Mouse (Mus musculus): ENCODE results near the gene Cdk8. TPM values are rescaled to one million over a fixed set of nuclear protein-coding genes. Genes with fewer than 3 reads are reported as not detected.

Cdk8 gene
- polyA plus RNA-seq, 1 experiment, result 34.5 TPM

DNA sequence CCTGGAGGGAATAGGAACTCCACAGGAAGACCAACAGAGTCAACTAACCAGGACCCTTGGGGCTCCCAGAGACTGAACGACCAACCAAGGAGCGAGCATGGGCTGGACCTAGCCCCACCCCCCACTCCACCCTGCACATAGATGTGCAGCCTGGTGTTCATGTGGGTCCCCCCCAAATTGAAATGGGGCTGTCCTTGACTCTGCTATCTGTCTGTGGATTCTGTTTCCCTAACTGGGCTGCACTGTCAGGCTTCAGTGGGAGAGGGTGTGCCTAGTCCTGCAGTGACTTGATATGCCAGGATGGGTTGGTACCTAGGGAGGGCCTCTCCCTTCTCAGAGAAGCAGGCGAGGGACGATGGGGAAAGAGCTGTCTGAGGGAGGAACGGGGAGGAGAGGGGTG, 85.3 kb downstream of the Cdk8 start:
- Histone ChIP-seq H3K4me3 (ENCODE audit: insufficient read depth, low read depth, low read length) (no peak overlapping the region), H3K27ac (ENCODE audit: insufficient read depth, low read depth, low read length) (no peak overlapping the region), H3K4me1 (ENCODE audit: control insufficient read depth, insufficient read depth, low read length) (no peaks in the 10 kb centered on the region; the same call in 1 of the 2 replicates), H3K27me3 (replicated peaks; ENCODE audit: control insufficient read depth, insufficient read depth, low read length) (no peaks in the 10 kb centered on the region), H3K36me3 (ENCODE audit: control insufficient read depth, insufficient read depth, low read length) (no peaks in the 10 kb centered on the region)
- TF ChIP-seq CTCF (conservative IDR thresholded peaks at IDR 0.05; ENCODE audit: insufficient read depth, insufficient read length, low read depth, low read length), result no peak
- TF ChIP-seq POLR2A (IDR thresholded peaks at IDR 0.05; ENCODE audit: low read depth, low read length), result no peak
- DNase-seq, result no peak
- WGBS, result 87% methylated on average over 5 of the region's 5 CpGs

DNA sequence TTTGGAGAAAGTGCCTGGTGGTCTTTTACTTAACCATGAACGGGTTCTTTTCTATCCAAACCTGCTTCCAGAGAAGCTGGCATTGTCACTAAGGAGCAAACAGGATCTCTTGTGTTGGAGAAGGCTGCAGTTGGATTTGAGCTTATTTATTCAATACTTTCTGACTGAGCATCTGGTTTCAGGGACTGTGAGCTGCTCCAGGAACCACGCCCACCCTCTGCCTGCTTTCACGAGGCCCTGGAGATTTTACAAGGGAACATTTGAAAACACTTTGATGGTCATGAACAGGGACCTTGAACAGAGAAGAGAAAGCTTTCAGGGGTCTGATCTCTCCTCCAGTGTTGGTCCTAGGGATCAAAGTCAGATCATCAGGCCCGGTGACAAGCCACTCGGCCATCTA, 87.0 kb downstream of the Cdk8 start:
- no peaks in the 10 kb centered on the region for H3K27me3 ChIP-seq (replicated peaks; ENCODE audit: control insufficient read depth, insufficient read depth, low read length)
- H3K4me3 ChIP-seq (ENCODE audit: insufficient read depth, low read depth, low read length), result no peak overlapping the region
- TF ChIP-seq POLR2A (IDR thresholded peaks at IDR 0.05; ENCODE audit: low read depth, low read length) (no peak), CTCF (conservative IDR thresholded peaks at IDR 0.05; ENCODE audit: insufficient read depth, insufficient read length, low read depth, low read length) (no peak)
- H3K36me3 ChIP-seq (ENCODE audit: control insufficient read depth, insufficient read depth, low read length), result no peaks in the 10 kb centered on the region
- 61% methylated on average over 5 of the region's 5 CpGs for WGBS
- no peaks in the 10 kb centered on the region; the same call in 1 of the 2 replicates for H3K4me1 ChIP-seq (ENCODE audit: control insufficient read depth, insufficient read depth, low read length)
- DNase-seq, result peak; percentile 17
- peak overlapping the region; percentile 57; the same call in 1 of the 2 replicates for H3K27ac ChIP-seq (ENCODE audit: insufficient read depth, low read depth, low read length)

- Histone ChIP-seq H3K27me3 (replicated peaks; ENCODE audit: control insufficient read depth, insufficient read depth, low read length) (no peaks in the 10 kb centered on the region), H3K4me3 (ENCODE audit: insufficient read depth, low read depth, low read length) (no peak overlapping the region), H3K36me3 (ENCODE audit: control insufficient read depth, insufficient read depth, low read length) (no peaks in the 10 kb centered on the region), H3K4me1 (ENCODE audit: control insufficient read depth, insufficient read depth, low read length) (no peaks in the 10 kb centered on the region; the same call in 1 of the 2 replicates), H3K27ac (ENCODE audit: insufficient read depth, low read depth, low read length) (peak overlapping the region; percentile 57; the same call in 1 of the 2 replicates)
- 68% methylated on average over 8 of the region's 8 CpGs for WGBS
- TF ChIP-seq CTCF (conservative IDR thresholded peaks at IDR 0.05; ENCODE audit: insufficient read depth, insufficient read length, low read depth, low read length) (no peak), POLR2A (IDR thresholded peaks at IDR 0.05; ENCODE audit: low read depth, low read length) (no peak)
- DNase-seq, result peak; percentile 67
Measured at GRCm38 (mm10) chr5:146318461-146318860, 87.4 kb downstream of the Cdk8 start.

DNA sequence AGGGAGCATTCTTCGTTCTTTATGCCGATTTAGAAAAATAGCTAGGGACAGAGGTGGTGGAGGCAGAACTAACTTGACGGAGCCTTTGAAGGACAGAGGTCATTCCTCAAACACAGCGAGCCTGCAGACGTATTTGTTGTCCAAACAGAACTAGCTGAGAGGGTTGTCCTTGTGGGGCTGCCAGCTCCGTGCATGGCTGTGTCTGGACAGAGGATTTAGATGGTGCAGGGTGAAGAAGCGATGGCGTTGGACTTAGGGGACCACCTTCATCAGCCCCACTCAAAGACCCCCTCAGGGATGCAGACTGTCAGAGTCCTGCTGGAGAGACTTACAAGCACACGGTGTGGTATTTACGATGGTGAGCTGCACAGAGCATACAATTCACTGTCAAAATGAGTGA, 97.9 kb downstream of the Cdk8 start:
- H3K4me3 ChIP-seq (ENCODE audit: insufficient read depth, low read depth, low read length), result no peak overlapping the region
- no peaks in the 10 kb centered on the region for H3K36me3 ChIP-seq (ENCODE audit: control insufficient read depth, insufficient read depth, low read length)
- DNase-seq, result no peak
- no peaks in the 10 kb centered on the region for H3K4me1 ChIP-seq (ENCODE audit: control insufficient read depth, insufficient read depth, low read length)
- no peak overlapping the region for H3K27ac ChIP-seq (ENCODE audit: insufficient read depth, low read depth, low read length)
- WGBS, result 48% methylated on average over 10 of the region's 10 CpGs
- H3K27me3 ChIP-seq (replicated peaks; ENCODE audit: control insufficient read depth, insufficient read depth, low read length), result no peaks in the 10 kb centered on the region
- no peak for TF ChIP-seq POLR2A (IDR thresholded peaks at IDR 0.05; ENCODE audit: low read depth, low read length)
- TF ChIP-seq CTCF (conservative IDR thresholded peaks at IDR 0.05; ENCODE audit: insufficient read depth, insufficient read length, low read depth, low read length), result no peak

- no peak overlapping the region for H3K4me3 ChIP-seq (ENCODE audit: insufficient read depth, low read depth, low read length)
- TF ChIP-seq CTCF (conservative IDR thresholded peaks at IDR 0.05; ENCODE audit: insufficient read depth, insufficient read length, low read depth, low read length), result no peak
- TF ChIP-seq POLR2A (IDR thresholded peaks at IDR 0.05; ENCODE audit: low read depth, low read length), result no peak
- 81% methylated on average over 5 of the region's 5 CpGs for WGBS
- H3K4me1 ChIP-seq (ENCODE audit: control insufficient read depth, insufficient read depth, low read length), result no peaks in the 10 kb centered on the region
- H3K27me3 ChIP-seq (replicated peaks; ENCODE audit: control insufficient read depth, insufficient read depth, low read length), result no peaks in the 10 kb centered on the region
- no peak for DNase-seq
- H3K36me3 ChIP-seq (ENCODE audit: control insufficient read depth, insufficient read depth, low read length), result no peaks in the 10 kb centered on the region
- H3K27ac ChIP-seq (ENCODE audit: insufficient read depth, low read depth, low read length), result no peak overlapping the region
Measured at GRCm38 (mm10) chr5:146329541-146329940, 98.5 kb downstream of the Cdk8 start.

GRCm38 (mm10) chr5:146330031-146330764, 99.2 kb downstream of the Cdk8 start:
- DNase-seq, result peak; percentile 62

GRCm38 (mm10) chr5:146330765-146331115, 99.7 kb downstream of the Cdk8 start:
- TF ChIP-seq POLR2A (IDR thresholded peaks at IDR 0.05; ENCODE audit: low read depth, low read length), result no peak
- TF ChIP-seq CTCF (conservative IDR thresholded peaks at IDR 0.05; ENCODE audit: insufficient read depth, insufficient read length, low read depth, low read length), result no peak
- 18% methylated on average over 3 of the region's 3 CpGs for WGBS

More at GRCm38 (mm10) chr5:146330031-146330764, 99.2 kb downstream of the Cdk8 start:
- no peak overlapping the region for H3K27ac ChIP-seq (ENCODE audit: insufficient read depth, low read depth, low read length)
- no peak overlapping the region for H3K4me3 ChIP-seq (ENCODE audit: insufficient read depth, low read depth, low read length)
- H3K27me3 ChIP-seq (replicated peaks; ENCODE audit: control insufficient read depth, insufficient read depth, low read length), result no peaks in the 10 kb centered on the region
- no peaks in the 10 kb centered on the region for H3K4me1 ChIP-seq (ENCODE audit: control insufficient read depth, insufficient read depth, low read length)
- WGBS, result 27% methylated on average over 13 of the region's 13 CpGs
- no peaks in the 10 kb centered on the region for H3K36me3 ChIP-seq (ENCODE audit: control insufficient read depth, insufficient read depth, low read length)
- peak; percentile 58 for TF ChIP-seq CTCF (conservative IDR thresholded peaks at IDR 0.05; ENCODE audit: insufficient read depth, insufficient read length, low read depth, low read length)
- no peak for TF ChIP-seq POLR2A (IDR thresholded peaks at IDR 0.05; ENCODE audit: low read depth, low read length)

More at GRCm38 (mm10) chr5:146330765-146331115, 99.7 kb downstream of the Cdk8 start:
- Histone ChIP-seq H3K4me1 (ENCODE audit: control insufficient read depth, insufficient read depth, low read length) (no peaks in the 10 kb centered on the region), H3K27me3 (replicated peaks; ENCODE audit: control insufficient read depth, insufficient read depth, low read length) (no peaks in the 10 kb centered on the region; the same call in 1 of the 2 replicates), H3K27ac (ENCODE audit: insufficient read depth, low read depth, low read length) (no peak overlapping the region), H3K4me3 (ENCODE audit: insufficient read depth, low read depth, low read length) (no peak overlapping the region), H3K36me3 (ENCODE audit: control insufficient read depth, insufficient read depth, low read length) (no peaks in the 10 kb centered on the region)
- DNase-seq, result no peak

Data from kidney, adult 2 months (tissue).